Mouse (Mus musculus): ENCODE results near the gene Dennd1a. TPM values are rescaled to one million over a fixed set of nuclear protein-coding genes. Genes with fewer than 3 reads are reported as not detected.
A peak's percentile ranks its signal among the peaks of the same experiment; 100 is the strongest.

Dennd1a gene
- polyA plus RNA-seq, 1 experiment = 47.8 TPM

GRCm38 (mm10) chr2:38125671-38126382 is 161.4 kb downstream of the Dennd1a start:
- DNase-seq (ENCODE audit: extremely low spot score in 1 of 2, low spot score in 1 of 2) = no peak

DNA sequence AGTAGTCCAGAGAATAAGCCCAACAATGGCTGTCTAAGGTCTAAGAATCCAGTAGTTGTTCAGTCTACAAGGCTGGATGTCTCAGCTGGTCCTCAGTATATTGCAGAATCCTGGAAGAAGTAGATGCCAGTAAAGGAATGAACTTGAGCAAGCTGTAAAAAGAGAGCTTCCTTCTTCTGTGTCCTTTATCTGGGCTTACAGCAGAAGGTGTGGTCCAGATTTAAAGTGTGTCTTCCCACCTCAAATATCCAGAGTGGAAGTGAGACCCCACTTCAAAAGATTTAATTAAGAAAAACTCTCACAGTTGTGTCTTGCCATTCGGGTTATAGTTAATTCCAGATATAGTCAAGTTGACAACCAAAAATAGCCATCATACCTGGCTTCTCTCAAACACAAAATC is 162.5 kb downstream of the Dennd1a start:
- DNase-seq (ENCODE audit: extremely low spot score in 1 of 2, low spot score in 1 of 2) = no peak

GRCm38 (mm10) chr2:38115000-38115399 is 172.2 kb downstream of the Dennd1a start:
- DNase-seq (ENCODE audit: extremely low spot score in 1 of 2, low spot score in 1 of 2) = no peak

GRCm38 (mm10) chr2:38111655-38112351 is 175.4 kb downstream of the Dennd1a start:
- peak; percentile 21 to 41 for DNase-seq (ENCODE audit: extremely low spot score in 1 of 2, low spot score in 1 of 2)

GRCm38 (mm10) chr2:38108586-38108985 is 178.6 kb downstream of the Dennd1a start:
- peak in 1 of 2 experiments; percentile 20 for DNase-seq (ENCODE audit: extremely low spot score in 1 of 2, low spot score in 1 of 2)

DNA sequence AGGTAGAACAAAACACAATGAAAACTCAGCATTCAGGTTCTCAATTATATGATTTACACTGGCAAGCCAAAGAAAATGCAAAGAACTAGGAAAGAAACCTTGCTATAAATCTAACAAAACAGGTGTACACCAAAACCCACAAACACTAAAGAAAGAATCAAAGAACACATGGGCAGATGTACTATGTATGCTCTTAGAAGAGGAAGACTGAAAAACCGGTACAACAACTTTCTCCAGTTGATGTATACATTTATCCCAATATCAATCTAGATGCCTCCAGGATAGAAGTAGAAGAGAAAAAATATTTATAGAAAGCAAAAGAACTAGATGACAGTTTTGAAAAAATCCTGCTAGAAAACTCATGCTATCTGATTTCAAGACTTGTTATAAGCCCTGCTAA is 184.5 kb downstream of the Dennd1a start:
- DNase-seq (ENCODE audit: extremely low spot score in 1 of 2, low spot score in 1 of 2) = no peak

GRCm38 (mm10) chr2:38100289-38100688 is 186.9 kb downstream of the Dennd1a start:
- no peak for DNase-seq (ENCODE audit: extremely low spot score in 1 of 2, low spot score in 1 of 2)

DNA sequence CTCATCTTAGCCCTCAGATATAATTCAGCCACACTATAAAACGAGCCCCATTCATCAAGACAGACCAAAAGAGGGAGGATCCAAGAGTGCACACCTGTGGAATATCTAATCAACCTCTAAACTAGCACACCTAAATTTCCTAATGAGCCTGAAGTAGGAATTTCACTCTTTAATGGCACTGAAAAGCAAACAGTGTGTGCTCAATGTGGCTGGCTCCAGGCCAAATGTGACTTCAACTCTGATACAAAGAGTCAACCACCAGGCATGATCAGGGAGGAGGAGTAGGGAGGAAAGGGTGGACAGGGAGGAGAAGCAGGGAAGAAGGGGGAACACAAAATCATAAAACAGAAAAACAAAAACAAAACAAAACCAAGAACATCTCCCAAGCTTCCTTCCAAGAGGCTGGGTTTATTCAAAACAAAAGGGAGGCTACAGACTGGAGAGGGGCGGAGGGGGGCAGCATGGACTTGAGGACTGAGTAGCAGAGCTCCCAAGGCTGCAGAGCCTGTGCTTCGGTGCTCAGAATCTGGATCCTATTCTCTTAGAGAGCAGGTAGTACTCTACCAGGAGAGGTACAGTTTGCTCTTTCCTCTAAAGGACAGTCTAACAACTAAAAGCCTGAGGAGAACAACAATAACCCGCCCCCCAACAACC is 187.9 kb downstream of the Dennd1a start:
- DNase-seq (ENCODE audit: extremely low spot score in 1 of 2, low spot score in 1 of 2) = no peak

- no peak for DNase-seq (ENCODE audit: extremely low spot score in 1 of 2, low spot score in 1 of 2)
Observed at GRCm38 (mm10) chr2:38097469-38097868, 189.7 kb downstream of the Dennd1a start.

DNA sequence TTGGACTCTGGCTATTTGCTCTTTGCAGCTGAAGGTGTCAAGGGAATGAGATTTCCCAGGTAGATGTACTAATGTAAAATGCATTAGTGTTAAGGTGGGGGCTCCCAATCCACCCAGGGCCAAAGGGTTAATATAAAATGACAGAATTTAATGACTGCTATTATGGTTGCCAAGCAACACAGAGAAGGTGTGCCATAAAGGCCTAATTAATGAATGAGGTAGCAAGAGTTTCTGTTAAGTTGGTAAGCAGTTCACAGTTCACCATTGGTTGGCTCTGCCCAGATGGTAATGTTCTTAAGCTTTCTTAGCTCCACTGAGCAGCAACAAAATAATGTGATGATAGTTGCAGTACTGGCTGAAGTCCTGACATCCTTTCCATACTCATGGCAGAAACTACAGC is 190.9 kb downstream of the Dennd1a start:
- DNase-seq (ENCODE audit: extremely low spot score in 1 of 2, low spot score in 1 of 2) = no peak

DNA sequence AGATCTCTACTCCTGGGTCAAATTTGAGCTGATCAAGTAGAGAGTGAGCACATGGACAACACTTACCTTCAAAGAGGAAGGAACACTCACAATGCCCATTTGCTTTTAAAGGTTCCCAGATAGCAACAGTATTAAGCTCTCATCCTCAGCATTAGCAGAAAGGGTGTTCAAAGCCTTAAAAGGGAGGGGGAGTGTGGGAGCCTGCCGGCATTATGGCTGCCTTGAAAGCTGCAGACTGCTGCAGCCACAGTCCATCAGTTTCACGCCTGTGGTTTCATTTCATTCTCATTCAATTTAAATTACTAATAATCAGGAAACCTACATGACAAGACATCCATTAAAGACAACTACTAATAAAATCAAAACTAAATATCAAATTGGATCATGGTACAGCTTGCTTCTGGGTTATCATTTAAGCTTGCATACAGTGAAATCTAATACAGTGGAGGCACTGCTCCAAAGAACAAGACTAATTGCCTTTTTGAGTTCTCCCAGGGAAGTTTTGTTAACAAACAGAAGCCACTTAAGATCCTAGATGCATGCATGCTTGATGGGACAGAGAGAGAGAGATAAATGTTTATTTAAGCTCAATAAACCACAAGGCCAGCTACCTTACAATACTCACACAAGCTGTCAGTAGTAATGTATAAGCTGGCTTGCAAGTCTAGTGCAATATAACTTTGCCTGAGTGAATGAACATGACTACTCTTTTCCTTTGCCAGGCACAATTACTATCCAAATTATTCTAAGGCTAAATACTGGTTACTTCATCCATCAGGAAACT is 192.6 kb downstream of the Dennd1a start:
- no peak for DNase-seq (ENCODE audit: extremely low spot score in 1 of 2, low spot score in 1 of 2)

DNA sequence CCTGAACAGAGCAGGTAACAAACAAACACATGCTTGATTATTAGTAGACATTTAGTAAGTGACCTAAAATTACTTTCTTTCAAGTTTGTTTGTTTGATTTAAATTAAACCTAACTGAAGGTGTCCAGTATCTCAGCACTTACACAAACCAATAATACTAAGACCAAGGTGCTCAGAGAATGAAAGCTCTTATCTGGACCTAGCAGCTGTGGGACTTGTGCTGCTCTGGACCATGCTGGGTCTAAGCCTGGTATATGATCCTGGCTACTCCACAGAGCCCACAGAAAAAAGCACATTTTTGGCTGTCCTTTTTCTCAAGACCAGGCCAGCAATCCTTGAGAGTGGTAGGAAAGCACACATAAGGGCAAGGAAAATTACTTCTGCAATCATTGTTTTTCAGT is 193.2 kb downstream of the Dennd1a start:
- DNase-seq (ENCODE audit: extremely low spot score in 1 of 2, low spot score in 1 of 2) = no peak

DNA sequence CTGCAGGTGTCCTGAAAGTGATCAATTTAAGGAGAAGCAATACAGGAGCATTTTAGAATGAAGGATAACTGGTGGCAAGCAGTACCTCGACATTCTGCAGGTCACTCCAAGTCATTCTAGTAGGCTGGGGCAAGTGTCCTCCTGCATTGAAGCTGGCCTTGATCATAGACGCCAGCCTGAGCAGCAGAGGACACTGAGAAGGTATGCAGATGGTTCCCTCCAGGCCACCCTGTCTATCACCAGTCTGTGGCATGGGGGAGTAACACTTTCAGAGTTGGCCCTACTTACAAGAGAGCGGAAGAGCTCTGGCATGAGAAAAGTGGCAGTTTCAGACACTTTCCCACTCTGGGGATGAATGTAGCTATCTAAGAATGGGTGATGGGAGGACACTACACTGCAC is 193.9 kb downstream of the Dennd1a start:
- no peak for DNase-seq (ENCODE audit: extremely low spot score in 1 of 2, low spot score in 1 of 2)

- DNase-seq (ENCODE audit: extremely low spot score in 1 of 2, low spot score in 1 of 2) = no peak
Observed at GRCm38 (mm10) chr2:38088346-38088745, 198.8 kb downstream of the Dennd1a start.

DNA sequence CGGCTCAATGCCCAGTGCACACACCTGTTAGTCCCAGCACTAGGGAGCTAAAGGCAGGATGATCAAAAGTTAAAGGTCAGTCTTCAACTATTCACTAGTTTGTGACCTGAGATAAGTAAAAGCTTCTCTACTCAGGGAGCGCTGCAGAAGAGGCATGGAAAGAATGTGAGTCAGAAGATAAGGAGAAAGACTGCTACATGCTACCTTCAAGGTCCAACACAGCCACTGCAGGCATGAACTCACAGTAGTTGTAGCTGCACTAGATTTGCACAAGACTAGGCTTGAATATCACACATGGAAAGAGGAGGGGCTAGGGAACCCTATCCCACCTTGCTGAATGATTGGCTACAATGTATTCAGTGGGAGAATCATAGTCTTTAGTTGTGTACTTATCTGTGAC is 202.1 kb downstream of the Dennd1a start:
- DNase-seq (ENCODE audit: extremely low spot score in 1 of 2, low spot score in 1 of 2) = no peak

DNA sequence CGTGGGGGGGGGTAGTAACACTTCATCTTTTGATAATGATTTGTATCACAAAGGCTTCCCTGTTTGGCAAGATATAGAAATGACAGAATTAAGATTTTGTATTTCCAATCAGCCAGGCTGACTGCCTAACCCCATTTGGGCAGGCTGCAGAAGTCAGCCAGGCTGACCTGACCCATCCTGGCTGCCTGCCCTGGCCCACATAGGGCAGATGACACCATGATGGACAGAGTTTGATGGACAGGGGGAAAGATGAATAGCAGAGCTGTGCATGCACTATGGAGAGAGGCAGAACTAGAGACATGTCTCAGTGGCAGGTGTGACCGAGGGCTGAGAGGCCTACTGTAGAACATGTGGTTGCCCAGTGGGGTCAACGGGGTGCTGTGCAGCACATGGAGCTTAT is 203.9 kb downstream of the Dennd1a start:
- DNase-seq (ENCODE audit: extremely low spot score in 1 of 2, low spot score in 1 of 2) = no peak

GRCm38 (mm10) chr2:38074495-38074894 is 212.7 kb downstream of the Dennd1a start:
- no peak for DNase-seq (ENCODE audit: extremely low spot score in 1 of 2, low spot score in 1 of 2)

DNA sequence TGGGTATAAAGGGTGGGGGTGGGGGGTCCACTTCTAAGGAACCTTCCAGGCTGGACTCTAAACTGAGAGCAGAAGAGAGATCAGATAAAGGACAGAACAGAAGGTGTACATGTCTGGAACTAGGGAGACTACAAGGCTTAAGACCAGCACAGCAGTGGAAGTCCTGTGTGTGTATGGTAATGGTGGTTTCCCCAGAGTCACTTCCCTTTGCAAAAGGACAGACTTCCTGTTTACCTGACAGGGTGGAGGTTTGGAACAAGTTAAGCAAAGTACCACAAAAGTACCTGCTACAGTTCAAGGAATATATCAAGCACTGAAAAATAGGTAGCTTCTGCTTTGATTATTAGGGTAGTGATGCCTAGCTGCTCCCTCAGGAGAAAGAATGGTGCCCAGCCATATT is 215.1 kb downstream of the Dennd1a start:
- DNase-seq (ENCODE audit: extremely low spot score in 1 of 2, low spot score in 1 of 2) = no peak

GRCm38 (mm10) chr2:38068171-38068572 is 219.0 kb downstream of the Dennd1a start:
- no peak for DNase-seq (ENCODE audit: extremely low spot score in 1 of 2, low spot score in 1 of 2)

GRCm38 (mm10) chr2:38065914-38066313 is 221.3 kb downstream of the Dennd1a start:
- DNase-seq (ENCODE audit: extremely low spot score in 1 of 2, low spot score in 1 of 2) = no peak

DNA sequence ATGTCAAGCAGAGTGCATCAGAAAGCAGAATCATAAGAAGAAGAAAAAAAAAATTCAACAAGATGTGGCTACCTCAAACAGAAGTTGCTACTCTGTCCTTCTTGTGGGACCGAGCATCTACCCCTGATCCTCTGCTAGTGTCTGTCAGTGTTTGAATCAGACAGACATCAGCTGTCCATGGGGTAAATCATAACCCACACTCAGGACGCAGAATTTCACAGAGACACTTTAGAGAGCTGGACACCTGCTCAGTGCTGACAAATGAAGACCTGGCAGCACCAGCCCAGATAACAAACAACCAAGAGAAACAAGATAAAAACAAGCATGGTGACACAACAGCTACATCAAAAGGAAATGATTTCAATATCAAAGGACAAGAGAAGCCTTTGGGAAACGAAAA is 222.9 kb downstream of the Dennd1a start:
- DNase-seq (ENCODE audit: extremely low spot score in 1 of 2, low spot score in 1 of 2) = no peak

All from frontal cortex, adult 2 months (tissue).